Mouse (Mus musculus) hindbrain, embryonic 12.5 days (tissue): ENCODE measurements around the gene Mast1. TPM values are rescaled to one million over a fixed set of nuclear protein-coding genes. Genes with fewer than 3 reads are reported as not detected.

ENCODE experiments used
- ATAC-seq: fragments of 200-750 bp; cut with Nextera tagmentation; 2 replicates; pipeline ENCODE4 v1.8.0; 2017; ENCODE audit warnings: moderate TSS enrichment; ENCODE audit not compliant: low FRiP score
- H3K27ac ChIP-seq: fragments of 300-500 bp; sonication (generic); 2 replicates; pipeline ENCODE4 v1.5.1; 2016; ENCODE audit warnings: mild to moderate bottlenecking
- H3K27me3 ChIP-seq: fragments of 300-500 bp; sonication (generic); 2 replicates; pipeline ENCODE4 v1.6.1; 2016; ENCODE audit warnings: mild to moderate bottlenecking
- H3K36me3 ChIP-seq: fragments of 300-500 bp; sonication (generic); 2 replicates; pipeline ENCODE4 v1.6.1; 2016; ENCODE audit warnings: mild to moderate bottlenecking
- H3K4me1 ChIP-seq: fragments of 300-500 bp; sonication (generic); 2 replicates; pipeline ENCODE4 v1.6.1; 2016
- H3K4me2 ChIP-seq: fragments of 300-500 bp; sonication (generic); replicated peaks from 2 replicates; pipeline ENCODE4 v1.6.1; 2016; ENCODE audit warnings: mild to moderate bottlenecking
- H3K4me3 ChIP-seq: fragments of 300-500 bp; sonication (generic); 2 replicates; pipeline ENCODE4 v1.5.1; 2016; ENCODE audit warnings: mild to moderate bottlenecking
- H3K9ac ChIP-seq: fragments of 300-500 bp; sonication (generic); 2 replicates; pipeline ENCODE4 v1.6.1; 2016; ENCODE audit warnings: mild to moderate bottlenecking, moderate library complexity
- H3K9me3 ChIP-seq: fragments of 300-500 bp; sonication (generic); replicated peaks from 2 replicates; pipeline ENCODE4 v1.6.1; 2016; ENCODE audit warnings: mild to moderate bottlenecking
- WGBS: fragments of 180-500 bp; shearing (Covaris S2); methylation state at CpG from one replicate; pipeline ENCODE4 v1.1.7; 2016; 5-methylcytosine and 5-hydroxymethylcytosine counted together
- microRNA-seq: library from miRNA; unstranded; fragments of <30 nt; microRNA quantifications from one replicate; pipeline ENCODE4, GENCODE M21; 2017
- polyA plus RNA-seq: library from polyadenylated mRNA; unstranded; fragments of >200 nt; fragmentation: Nextera tagmentation; extraction: Ambion mirVana; gene quantifications from 2 replicates; pipeline ENCODE4 v1.2.1, GENCODE M21; 2016

Gene Mast1
- polyA plus RNA-seq, 1 experiment from 2014 or later, result 36.8 TPM

DNA sequence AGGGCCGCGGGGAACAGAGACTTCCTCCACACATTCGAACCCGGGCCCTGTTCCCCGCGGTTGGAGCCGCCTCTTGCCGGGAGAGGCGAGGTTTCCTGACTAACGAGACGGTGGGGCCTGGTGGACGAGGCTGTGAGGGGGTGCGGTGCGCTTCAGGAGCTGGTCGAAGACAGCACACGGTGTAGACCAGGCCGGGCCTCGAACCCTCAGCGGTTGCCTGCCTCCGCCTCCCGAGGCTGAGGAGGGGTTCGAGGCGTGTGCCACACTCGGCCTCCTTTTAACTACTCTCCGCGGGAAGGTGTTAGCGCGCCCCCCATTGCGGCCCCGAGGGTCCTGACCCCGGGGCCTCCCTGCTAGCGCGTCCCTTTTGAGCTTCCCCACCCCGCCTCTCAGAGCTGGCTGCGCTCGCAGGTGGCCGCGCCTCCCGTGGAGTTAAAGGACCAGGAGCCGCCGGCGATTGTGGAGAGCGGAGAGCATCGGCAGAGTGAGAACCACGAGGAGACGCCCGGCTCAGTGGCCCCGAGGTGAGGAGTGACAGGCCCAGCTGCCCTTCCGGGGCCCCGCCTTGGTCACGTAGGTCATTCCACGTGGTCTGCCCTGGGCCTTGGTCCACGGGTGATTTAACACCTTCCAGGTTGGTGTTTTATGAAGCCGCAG is 64.7 kb downstream of the Mast1 start:
- Histone ChIP-seq H3K9me3 (no peaks in the 10 kb centered on the region), H3K27ac (no peak overlapping the region), H3K27me3 (peaks cover 14% of the 10 kb centered on the region), H3K9ac (peak overlapping the region; percentile 56), H3K4me2 (peak overlapping the region; percentile 73), H3K36me3 (peaks cover 27% of the 10 kb centered on the region), H3K4me1 (peaks cover 13% of the 10 kb centered on the region), H3K4me3 (peak overlapping the region; percentile 39)
- peak; percentile 66 for ATAC-seq
- 3% methylated on average over 54 of the region's 54 CpGs for WGBS

DNA sequence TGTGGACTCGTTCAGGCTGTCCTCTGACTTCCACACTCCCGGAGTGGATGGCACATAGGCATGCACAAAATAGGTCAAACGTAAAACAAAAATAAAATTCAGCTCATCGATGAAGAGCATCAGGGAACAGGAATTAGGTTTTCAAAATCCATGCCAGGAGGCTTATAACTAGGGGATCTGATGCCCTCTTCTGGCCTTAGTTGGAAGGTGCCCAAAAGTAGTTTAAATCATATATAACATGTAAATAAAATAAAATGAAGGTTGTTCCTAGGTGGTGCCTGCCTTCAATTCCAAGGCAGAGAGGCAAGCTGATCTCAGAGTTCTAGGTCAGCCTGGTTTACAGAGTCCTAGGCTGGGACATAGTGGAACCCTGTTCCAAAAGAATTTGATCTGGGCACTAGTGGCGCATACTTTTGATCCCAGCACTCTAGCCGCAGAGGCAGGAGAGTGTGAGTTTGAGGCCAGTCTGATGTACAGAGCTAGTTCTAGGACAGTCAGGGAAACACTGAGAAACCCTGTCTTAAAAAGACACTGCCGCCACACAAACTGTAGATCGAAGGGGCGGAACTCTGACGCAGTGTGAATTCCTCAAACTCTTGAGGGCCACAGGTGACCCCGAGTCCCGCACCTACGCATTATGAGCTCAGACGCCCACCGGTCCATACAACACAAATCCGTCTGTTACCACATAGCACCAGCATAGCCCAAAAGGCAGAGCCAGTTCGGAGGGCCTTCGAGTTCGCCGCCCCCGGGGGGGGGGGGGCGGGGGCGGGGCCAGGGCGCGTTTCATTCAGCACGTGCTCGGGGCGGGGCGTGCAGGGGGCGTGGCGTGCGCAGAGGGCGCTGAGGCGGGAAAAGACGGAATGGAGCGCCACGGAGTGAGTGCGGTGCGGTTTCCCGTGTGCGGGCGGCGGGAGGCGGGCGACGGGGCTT is 65.5 kb downstream of the Mast1 start, which contains the start of gene Syce2:
Syce2 (plus strand) TSS at position 736 of the 933 bp plus-strand sequence.
- Histone ChIP-seq H3K9me3 (no peaks in the 10 kb centered on the region), H3K9ac (peak within 1 kb of the TSS; percentile 56), H3K4me1 (peaks cover 13% of the 10 kb centered on the region), H3K27me3 (peaks cover 14% of the 10 kb centered on the region), H3K4me3 (peak within 1 kb of the TSS; percentile 39), H3K36me3 (peaks cover 35% of the 10 kb centered on the region), H3K27ac (no peak within 1 kb of the TSS), H3K4me2 (peak within 1 kb of the TSS; percentile 73)
- 13% methylated on average over 46 of the region's 46 CpGs for WGBS
- peak; percentile 59 for ATAC-seq

Small RNA genes lying within 50 kb of the gene (microRNA-seq; reads per million reads assigned to microRNA genes)
- gene Gm24197 (not detected), gene Mir7069 (1.4 reads per million)

Other genes starting within 250 kb of the Mast1 start
- gene Nacc1, start 249.5 kb downstream of the Mast1 start, polyA plus RNA-seq, result 20.9 and 21.3 TPM in 2 replicates
- 4.6 and 4.9 TPM in 2 replicates for gene Lyl1, start 235.9 kb downstream of the Mast1 start, polyA plus RNA-seq
- gene G430095P16Rik, start 214.4 kb downstream of the Mast1 start, polyA plus RNA-seq, result 3.0 and 3.6 TPM in 2 replicates
- 11.6 and 14.2 TPM in 2 replicates for gene Nfix, start 137.0 kb downstream of the Mast1 start, polyA plus RNA-seq
- 6.6 and 7.1 TPM in 2 replicates for gene Dand5, start 114.5 kb downstream of the Mast1 start, polyA plus RNA-seq
- gene Gadd45gip1, start 105.8 kb downstream of the Mast1 start, polyA plus RNA-seq, result 35.7 and 38.6 TPM in 2 replicates
- 88.8 and 101 TPM in 2 replicates for gene Rad23a, start 96.7 kb downstream of the Mast1 start, polyA plus RNA-seq
- 792 and 820 TPM in 2 replicates for gene Calr, start 90.4 kb downstream of the Mast1 start, polyA plus RNA-seq
- gene Farsa, start 80.4 kb downstream of the Mast1 start, polyA plus RNA-seq, result 92.2 and 98.9 TPM in 2 replicates
- 37.2 TPM in 2 replicates for gene Syce2, start 65.2 kb downstream of the Mast1 start, polyA plus RNA-seq
- 32.8 and 35.0 TPM in 2 replicates for gene Gcdh, start 43.4 kb downstream of the Mast1 start, polyA plus RNA-seq
- 3.7 and 4.2 TPM in 2 replicates for gene Klf1, start 35.4 kb downstream of the Mast1 start, polyA plus RNA-seq
- 7.6 and 8.6 TPM in 2 replicates for gene Dnase2a, start 28.8 kb downstream of the Mast1 start, polyA plus RNA-seq
- gene Rtbdn, start 9.6 kb upstream of the Mast1 start, polyA plus RNA-seq, result 1.5 and 1.6 TPM in 2 replicates
- not detected in 2 replicates for gene Gm49661, start 32.1 kb upstream of the Mast1 start, polyA plus RNA-seq
- gene Prdx2, start 32.2 kb upstream of the Mast1 start, polyA plus RNA-seq, result 1,088 and 1,187 TPM in 2 replicates
- gene Rnaseh2a, start 32.4 kb upstream of the Mast1 start, polyA plus RNA-seq, result 77.4 and 77.9 TPM in 2 replicates
- gene Junb, start 41.4 kb upstream of the Mast1 start, polyA plus RNA-seq, result 6.0 and 7.5 TPM in 2 replicates
- 16.3 and 18.7 TPM in 2 replicates for gene Hook2, start 53.2 kb upstream of the Mast1 start, polyA plus RNA-seq
- gene Best2, start 77.2 kb upstream of the Mast1 start, polyA plus RNA-seq, result not detected in 2 replicates
- 127 and 128 TPM in 2 replicates for gene Asna1, start 87.9 kb upstream of the Mast1 start, polyA plus RNA-seq
- 162 and 174 TPM in 2 replicates for gene Trir, start 89.5 kb upstream of the Mast1 start, polyA plus RNA-seq
- 41.3 and 41.9 TPM in 2 replicates for gene Tnpo2, start 99.6 kb upstream of the Mast1 start, polyA plus RNA-seq
- 42.4 and 43.6 TPM in 2 replicates for gene Fbxw9, start 122.7 kb upstream of the Mast1 start, polyA plus RNA-seq
- 0.85 and 1.2 TPM in 2 replicates for gene Gm5741, start 130.6 kb upstream of the Mast1 start, polyA plus RNA-seq
- gene Dhps, start 134.4 kb upstream of the Mast1 start, polyA plus RNA-seq, result 69.2 and 76.9 TPM in 2 replicates
- gene Wdr83os, start 143.4 kb upstream of the Mast1 start, polyA plus RNA-seq, result 93.6 and 108 TPM in 2 replicates
- gene Wdr83, start 143.9 kb upstream of the Mast1 start, polyA plus RNA-seq, result 46.0 and 48.4 TPM in 2 replicates
- 19.7 and 22.4 TPM in 2 replicates for gene Man2b1, start 145.9 kb upstream of the Mast1 start, polyA plus RNA-seq
- gene Zfp791, start 185.7 kb upstream of the Mast1 start, polyA plus RNA-seq, result 1.7 and 2.7 TPM in 2 replicates
- 0.09 TPM in 1 of 2 replicates, not detected in the other for gene Cks1brt, start 214.6 kb upstream of the Mast1 start, polyA plus RNA-seq